Mouse (Mus musculus) bone marrow, adult 2 months (tissue): ENCODE results near the gene Txnrd1.

Source experiments
- CTCF ChIP-seq: fragments of 200-500 bp; IDR thresholded peaks from 2 replicates; pipeline ENCODE4 v1.5.1; 2011; ENCODE audit warnings: low read length, control low read depth; ENCODE audit not compliant: control insufficient read depth, insufficient read depth
- POLR2A ChIP-seq: fragments of 200-500 bp; IDR thresholded peaks from 2 replicates; pipeline ENCODE4 v1.6.1; 2011; ENCODE audit warnings: low read depth, mild to moderate bottlenecking, control low read depth, low read length, borderline replicate concordance; ENCODE audit not compliant: control insufficient read depth

DNA sequence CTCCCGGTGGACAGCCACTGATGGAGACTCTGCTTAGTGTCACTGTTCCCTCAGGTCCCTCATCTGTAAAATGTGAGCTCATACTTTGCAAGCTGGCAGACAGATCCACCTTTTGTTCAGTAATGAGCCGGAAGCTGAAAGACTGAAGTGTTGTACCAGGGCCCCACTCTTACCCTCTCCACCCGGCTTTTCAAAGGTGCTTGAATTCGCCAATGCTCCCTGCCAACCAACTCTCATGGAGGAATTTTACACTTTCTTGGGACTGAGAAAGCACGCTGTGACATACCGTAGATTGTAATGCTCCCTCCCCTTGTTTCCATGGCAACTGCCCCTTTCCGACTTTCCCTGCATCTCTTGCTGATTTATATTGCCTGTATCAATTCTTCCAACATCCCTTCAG lies 66.8 kb downstream of the Txnrd1 start:
- TF ChIP-seq CTCF (no peak), POLR2A (no peak)
